Mouse (Mus musculus) spleen, adult 2 months (tissue): Measurements from ENCODE around the gene Aco2. TPM values are rescaled to one million over a fixed set of nuclear protein-coding genes. Genes with fewer than 3 reads are reported as not detected.

ENCODE experiments used
- DNase-seq, 2 experiments: peaks; one replicate each; pipeline versions ENCODE4 v3.0.0 to v3.0.0-alpha.2; 2012 to 2021; ENCODE audit warnings: low spot score in 2 of 2, low read depth in 1 of 2
- H3K27ac ChIP-seq: fragments of 200-500 bp; 2 replicates; pipeline ENCODE4 v1.5.1; 2012; ENCODE audit warnings: low read length, inconsistent platforms; ENCODE audit not compliant: insufficient read depth
- H3K27me3 ChIP-seq: fragments of 200-500 bp; 2 replicates; pipeline ENCODE4 v1.6.1; 2012; ENCODE audit warnings: mild to moderate bottlenecking, moderate library complexity, low read length, inconsistent platforms; ENCODE audit not compliant: control insufficient read depth, insufficient read depth
- H3K36me3 ChIP-seq: fragments of 200-500 bp; 2 replicates; pipeline ENCODE4 v1.6.1; 2012; ENCODE audit warnings: mild to moderate bottlenecking, low read length, inconsistent platforms; ENCODE audit not compliant: control insufficient read depth, insufficient read depth
- H3K4me1 ChIP-seq: fragments of 200-500 bp; 2 replicates; pipeline ENCODE4 v1.6.1; 2011; ENCODE audit warnings: inconsistent platforms; ENCODE audit not compliant: control insufficient read depth, insufficient read depth, insufficient read length
- H3K4me3 ChIP-seq: fragments of 200-500 bp; 2 replicates; pipeline ENCODE4 v1.5.1; 2011; ENCODE audit warnings: mild to moderate bottlenecking, inconsistent platforms; ENCODE audit not compliant: insufficient read depth, insufficient read length; ENCODE audit errors: extremely low read depth
- CTCF ChIP-seq: fragments of 200-500 bp; IDR thresholded peaks from 2 replicates; pipeline ENCODE4 v1.5.1; 2011; ENCODE audit warnings: mild to moderate bottlenecking, inconsistent platforms; ENCODE audit not compliant: insufficient read depth, insufficient read length, insufficient replicate concordance; ENCODE audit errors: extremely low read depth
- POLR2A ChIP-seq: fragments of 200-500 bp; IDR thresholded peaks from 2 replicates; pipeline ENCODE4 v1.6.1; 2011; ENCODE audit warnings: low read depth, low read length, inconsistent platforms
- WGBS: fragments of 180-500 bp; shearing (Covaris S2); methylation state at CpG from one replicate; pipeline ENCODE4 v1.1.7; 2018; 5-methylcytosine and 5-hydroxymethylcytosine counted together
- polyA plus RNA-seq: library from polyadenylated mRNA; depleted of rRNA; stranded (reverse); fragments of >200 nt; gene quantifications from 2 replicates; pipeline ENCODE4 v1.2.3, GENCODE M21; 2012; rRNA removed

The Aco2 gene
- 68.7 and 80.4 TPM in 2 replicates for polyA plus RNA-seq

- H3K27me3 ChIP-seq, result no peaks in the 10 kb centered on the region
- H3K36me3 ChIP-seq, result peaks cover 16% of the 10 kb centered on the region
- peak; percentile 98 for DNase-seq
- peak within 1 kb of the TSS; percentile 94 for H3K4me3 ChIP-seq
- peak within 1 kb of the TSS; percentile 99 for H3K27ac ChIP-seq
- H3K4me1 ChIP-seq, result peaks cover 4% of the 10 kb centered on the region
- under 1% methylated on average over 53 of the region's 53 CpGs for WGBS
- no peak; the same call in 1 of the 2 replicates for TF ChIP-seq POLR2A
- TF ChIP-seq CTCF, result no peak
These were observed at the start of gene Aco2 for GRCm38 (mm10) chr15:81872262-81873136. Aco2 (plus strand) TSS chr15:81872309.

- H3K4me1 ChIP-seq, result no peaks in the 10 kb centered on the region
- WGBS, result 88% methylated on average over 3 of the region's 3 CpGs
- no peak for DNase-seq
- no peaks in the 10 kb centered on the region for H3K27me3 ChIP-seq
- H3K27ac ChIP-seq, result no peak overlapping the region
- peaks cover 21% of the 10 kb centered on the region for H3K36me3 ChIP-seq
- TF ChIP-seq CTCF (no peak), POLR2A (no peak)
- H3K4me3 ChIP-seq, result no peak overlapping the region
These were observed 49.5 kb upstream of the Aco2 start for GRCm38 (mm10) chr15:81822631-81823030.

GRCm38 (mm10) chr15:81824832-81825231 is 47.3 kb upstream of the Aco2 start:
- no peak for DNase-seq
- no peak overlapping the region for H3K4me3 ChIP-seq
- no peaks in the 10 kb centered on the region for H3K27me3 ChIP-seq
- TF ChIP-seq CTCF (no peak), POLR2A (no peak)
- H3K4me1 ChIP-seq, result no peaks in the 10 kb centered on the region
- H3K27ac ChIP-seq, result no peak overlapping the region
- 72% methylated on average over 3 of the region's 3 CpGs for WGBS
- peaks cover 23% of the 10 kb centered on the region for H3K36me3 ChIP-seq

DNA sequence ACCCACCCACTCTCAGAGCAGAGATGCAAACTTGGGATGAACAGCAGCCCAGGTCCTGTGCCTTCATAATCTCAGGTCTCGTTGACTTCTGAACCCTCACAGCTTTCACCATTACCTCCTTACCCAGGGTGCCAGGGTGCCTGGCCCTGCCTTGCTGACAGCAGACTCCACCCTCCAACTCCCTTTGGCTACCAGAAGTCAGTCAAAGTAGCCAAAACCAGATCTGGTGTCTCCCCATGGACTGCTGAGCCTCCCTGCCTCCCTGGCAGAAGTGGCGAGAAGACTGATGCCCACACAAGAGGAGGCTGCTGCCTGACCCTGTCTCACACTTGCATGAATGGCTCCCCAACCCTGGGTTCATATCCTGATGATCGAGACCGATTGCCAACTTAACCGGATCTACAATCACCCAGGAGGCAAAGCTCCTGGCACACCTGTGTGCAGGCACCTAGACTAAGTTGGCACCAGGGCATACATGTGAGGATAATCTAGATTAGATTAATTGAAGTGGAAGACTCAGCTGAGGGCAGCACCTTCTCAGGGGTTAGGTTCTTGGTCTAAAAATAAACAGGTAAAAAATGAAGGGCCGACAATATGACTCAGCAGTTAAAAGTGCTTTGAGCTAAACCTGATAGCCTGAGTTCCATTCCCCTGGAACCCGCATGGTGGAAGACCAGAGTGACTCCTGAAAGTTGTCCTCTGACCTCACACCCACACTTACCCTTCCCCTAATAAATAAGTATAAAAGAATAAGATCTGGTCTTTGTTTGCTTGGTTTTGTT is 43.5 kb upstream of the Aco2 start:
- peaks cover 15% of the 10 kb centered on the region for H3K36me3 ChIP-seq
- no peak for TF ChIP-seq POLR2A
- no peak for TF ChIP-seq CTCF
- H3K4me1 ChIP-seq, result no peaks in the 10 kb centered on the region
- H3K4me3 ChIP-seq, result no peak overlapping the region
- H3K27ac ChIP-seq, result no peak overlapping the region
- H3K27me3 ChIP-seq, result no peaks in the 10 kb centered on the region
- WGBS, result 80% methylated on average over 7 of the region's 7 CpGs
- no peak for DNase-seq

DNA sequence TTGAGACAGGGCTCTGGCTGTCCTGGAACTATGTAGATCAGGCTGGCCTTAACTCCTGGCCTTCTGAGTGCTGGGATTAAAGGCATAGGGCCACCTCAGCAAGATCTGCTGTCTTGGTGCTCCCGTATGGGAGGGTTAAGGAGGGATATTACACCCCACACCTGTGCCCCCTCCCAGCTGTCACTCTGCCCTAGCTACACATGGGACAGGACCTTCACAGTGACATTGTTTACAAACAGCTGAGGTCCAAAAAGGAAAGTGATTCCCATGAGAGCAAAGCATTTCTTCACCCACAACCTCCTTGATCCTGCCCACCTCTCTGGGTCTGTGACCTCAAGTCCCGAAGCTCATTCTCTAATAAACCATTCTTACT is 42.9 kb upstream of the Aco2 start:
- no peak for DNase-seq
- TF ChIP-seq POLR2A (no peak), CTCF (no peak)
- H3K4me3 ChIP-seq, result no peak overlapping the region
- peaks cover 13% of the 10 kb centered on the region for H3K36me3 ChIP-seq
- WGBS, result 55% methylated on average over 2 of the region's 2 CpGs
- no peaks in the 10 kb centered on the region for H3K27me3 ChIP-seq
- H3K27ac ChIP-seq, result no peak overlapping the region
- H3K4me1 ChIP-seq, result no peaks in the 10 kb centered on the region

- no peak overlapping the region for H3K27ac ChIP-seq
- 91% methylated on average over 4 of the region's 4 CpGs for WGBS
These were observed 41.6 kb upstream of the Aco2 start for GRCm38 (mm10) chr15:81830530-81830929.

More at GRCm38 (mm10) chr15:81830530-81830929, 41.6 kb upstream of the Aco2 start:
- Histone ChIP-seq H3K4me3 (no peak overlapping the region), H3K4me1 (no peaks in the 10 kb centered on the region), H3K27me3 (no peaks in the 10 kb centered on the region), H3K36me3 (peaks cover 6% of the 10 kb centered on the region; the same call in 1 of the 2 replicates)
- DNase-seq, result no peak
- TF ChIP-seq POLR2A (no peak), CTCF (no peak)
